In the genomic region with DNA sequence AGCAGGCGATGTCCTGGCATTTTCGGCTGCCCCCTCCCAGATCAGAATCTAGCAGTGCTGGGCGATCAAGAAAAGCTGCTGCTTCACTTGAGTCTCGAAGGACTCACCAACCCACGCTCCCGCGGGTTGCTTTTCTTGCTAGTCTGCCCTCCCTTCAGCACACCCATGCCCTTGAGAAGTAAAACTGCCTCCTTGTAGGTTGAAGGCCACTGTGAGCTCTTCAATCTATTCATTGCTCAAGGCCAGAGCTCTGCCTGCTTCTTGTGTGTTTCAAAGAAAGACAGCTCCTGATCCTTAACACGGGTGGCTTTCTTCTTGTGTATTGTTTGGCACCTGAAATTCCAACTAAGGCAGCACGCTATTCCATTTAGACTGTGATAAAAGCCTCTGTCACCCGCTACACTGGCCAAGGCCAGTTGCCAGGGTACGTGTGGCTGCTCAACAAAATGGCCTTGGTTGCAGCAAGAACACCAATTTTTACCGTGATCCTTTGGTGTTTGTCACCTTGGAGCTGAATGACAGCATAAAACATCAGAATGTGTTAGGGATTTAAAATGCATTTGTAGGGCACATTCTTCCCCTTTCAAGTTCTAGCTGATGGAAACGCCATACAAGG, we compare ENCODE assay signal across 34 mouse cellular contexts. TPM values are rescaled to one million over a fixed set of nuclear protein-coding genes. Genes with fewer than 3 reads are reported as not detected.
DNase-seq lines count a peak whose midpoint lies in the region; ATAC-seq and TF ChIP-seq lines count a peak whose summit lies in the region.
"Had no signal": no experiment of that assay in that cellular context is flagged by ENCODE, and none has a peak within 500 bp of the region (broad histone marks: within the 10 kb centered on the region; RNA-seq: fewer than 3 reads in every experiment).

No protein-coding gene starts in this region.

- no peak overlapping the region for H3K4me3 ChIP-seq in limb, embryonic 11.5 days (ENCODE audit: low read depth, low read length)
- H3K4me3 ChIP-seq in limb, embryonic 10.5 days: no peak overlapping the region
- H3K4me3 ChIP-seq in testis, adult 2 months (ENCODE audit: control insufficient read depth, low read depth, low read length): no peak overlapping the region
- H3K4me3 ChIP-seq: embryonic facial prominence, embryonic 12.5 days; gastrocnemius, adult 2 months; heart, embryonic 13.5 days; midbrain, embryonic 10.5 days; neural tube, embryonic 13.5 days had no signal

- 93% methylated on average over 13 of the region's 13 CpGs for WGBS in limb, embryonic 11.5 days
- 96% methylated on average over 13 of the region's 13 CpGs for WGBS in limb, embryonic 10.5 days

- no peaks in the 10 kb centered on the region for H3K4me1 ChIP-seq in limb, embryonic 11.5 days (ENCODE audit: control insufficient read depth, insufficient read depth, low read length)
- 0 out of 2 replicates have a peak, but pooled peaks cover 7% of the 10 kb centered on the region for H3K4me1 ChIP-seq in limb, embryonic 10.5 days
- peaks cover 2% of the 10 kb centered on the region for H3K4me1 ChIP-seq in testis, adult 2 months (ENCODE audit: control insufficient read depth, insufficient read depth, low read length)
- H3K4me1 ChIP-seq: neural tube, embryonic 13.5 days had no signal

- no peaks in the 10 kb centered on the region for H3K9me3 ChIP-seq in limb, embryonic 11.5 days (ENCODE audit: control insufficient read depth, low read length)
- H3K9me3 ChIP-seq in limb, embryonic 10.5 days (replicated peaks): no peaks in the 10 kb centered on the region
- H3K9me3 ChIP-seq: embryonic facial prominence, embryonic 12.5 days; heart, embryonic 13.5 days; midbrain, embryonic 10.5 days; neural tube, embryonic 13.5 days had no signal

- TF ChIP-seq POLR2A in testis, adult 2 months (IDR thresholded peaks at IDR 0.05; ENCODE audit: control insufficient read depth, low read depth, low read length): no peak

- H3K36me3 ChIP-seq in limb, embryonic 11.5 days (ENCODE audit: control insufficient read depth, insufficient read depth, low read length): peaks cover 4% of the 10 kb centered on the region; the same call in 1 of the 2 replicates
- H3K36me3 ChIP-seq in limb, embryonic 10.5 days: peaks cover 62% of the 10 kb centered on the region
- H3K36me3 ChIP-seq in testis, adult 2 months (ENCODE audit: control insufficient read depth, insufficient read depth, low read length): no peaks in the 10 kb centered on the region

- H3K9ac ChIP-seq in limb, embryonic 11.5 days (ENCODE audit: low read length): no peak overlapping the region
- H3K9ac ChIP-seq: embryonic facial prominence, embryonic 12.5 days; heart, embryonic 13.5 days; hindbrain, embryonic 14.5 days; liver, embryonic 14.5 days; neural tube, embryonic 13.5 days had no signal

- no peak overlapping the region for H3K4me2 ChIP-seq in limb, embryonic 11.5 days (ENCODE audit: low read depth, severe bottlenecking)
- H3K4me2 ChIP-seq: embryonic facial prominence, embryonic 12.5 days; heart, embryonic 13.5 days; hindbrain, embryonic 14.5 days; neural tube, embryonic 13.5 days had no signal

- TF ChIP-seq CTCF in testis, adult 2 months (IDR thresholded peaks at IDR 0.05; ENCODE audit: control insufficient read depth, insufficient read depth, insufficient replicate concordance, low read depth, low read length): no peak

- no peak for ATAC-seq in limb, embryonic 11.5 days (ENCODE audit: insufficient number of reproducible peaks, low FRiP score, low TSS enrichment, low read depth)
- ATAC-seq in megakaryocyte progenitor cell, adult 5-6 weeks (replicated peaks; ENCODE audit: poor library complexity): no peak
- ATAC-seq: forebrain, embryonic 14.5 days; intestine, postnatal 0 days had no signal

- peak; percentile 19 for DNase-seq in limb, embryonic 11.5 days (ENCODE audit: low spot score)
- DNase-seq in limb, embryonic 10.5 days (ENCODE audit: low spot score): no peak
- peak; percentile 35 for DNase-seq in ZHBTc4 (ENCODE audit: low read depth, low spot score)
- peak; percentile 39 for DNase-seq in adrenal gland, postnatal 10 days
- DNase-seq in layer of hippocampus, adult 9-10 months (ENCODE audit: low spot score): no peak
- DNase-seq: cerebellum, adult 11-12 months; cerebellum, adult 9-11 months; embryo, embryonic 11 days; gastrocnemius, adult 2 months; gastrocnemius, postnatal 36 days; heart, postnatal 10 days; kidney, adult 9 months; kidney, postnatal 25 days; layer of hippocampus, postnatal 36 days; left cerebral cortex, postnatal 4 days; liver; lung, adult 2 months; lung, postnatal 10 days; right cerebral cortex, postnatal 4 days; thymus, postnatal 14 days had no signal

- H3K27me3 ChIP-seq in limb, embryonic 11.5 days (ENCODE audit: control insufficient read depth, insufficient read depth, low read length): no peaks in the 10 kb centered on the region
- no peaks in the 10 kb centered on the region for H3K27me3 ChIP-seq in limb, embryonic 10.5 days (ENCODE audit: low read depth, poor library complexity, severe bottlenecking)
- no peaks in the 10 kb centered on the region for H3K27me3 ChIP-seq in testis, adult 2 months (ENCODE audit: control insufficient read depth, insufficient read depth, low read length)
- H3K27me3 ChIP-seq: embryonic facial prominence, embryonic 12.5 days; heart, embryonic 13.5 days; neural tube, embryonic 13.5 days had no signal

- no peak overlapping the region for H3K27ac ChIP-seq in limb, embryonic 11.5 days (replicated peaks; ENCODE audit: low read depth, low read length)
- no peak overlapping the region for H3K27ac ChIP-seq in limb, embryonic 10.5 days
- H3K27ac ChIP-seq in testis, adult 2 months (ENCODE audit: control insufficient read depth, insufficient read depth, low read depth, low read length): peak overlapping the region; percentile 51
- H3K27ac ChIP-seq: embryonic facial prominence, embryonic 12.5 days; gastrocnemius, adult 2 months; heart, embryonic 13.5 days; hindbrain, embryonic 14.5 days; liver, embryonic 14.5 days; macrophage; midbrain, embryonic 10.5 days; neural tube, embryonic 13.5 days; stomach, postnatal 0 days had no signal

RNA-seq across cellular contexts. Expression of gene Cavin4, which starts 13.4 kb away (rescaled TPM):
- 1.7 TPM in 2 replicates for polyA plus RNA-seq in limb, embryonic 11.5 days (2014; fragmentation: Nextera tagmentation; extraction: Ambion mirVana)
- 1.3 and 1.6 TPM in 2 replicates for polyA plus RNA-seq in limb, embryonic 10.5 days (2016; fragmentation: Nextera tagmentation; extraction: Ambion mirVana)
- 10 to 100 TPM in 1 of 2 experiments, 1 to 10 TPM in 1; 3.6 to 14.0 TPM for total RNA-seq in adrenal gland, postnatal 10 days (2021)
- polyA plus RNA-seq in testis, adult 2 months (2012; rRNA removed): 0.65 and 0.71 TPM in 2 replicates
- total RNA-seq in megakaryocyte progenitor cell, adult 5-6 weeks (2015): not detected in 2 replicates
- total RNA-seq in megakaryocyte progenitor cell, adult 5-6 weeks (2017): 0.07 TPM in 1 of 2 replicates, not detected in the other
- total RNA-seq: hematopoietic stem cell, adult 5-6 weeks had no signal
- polyA plus RNA-seq: macrophage; spleen, adult 2 months had no signal

Comparison
In these comparisons a context has a peak if more than half of its experiments do, and no peak if none do; other contexts are left out.
1. DNase-seq: peak in limb, embryonic 11.5 days (single experiment), ZHBTc4 (single experiment) and adrenal gland, postnatal 10 days (single experiment); none in limb, embryonic 10.5 days (single experiment) and layer of hippocampus, adult 9-10 months (single experiment).